Mouse (Mus musculus): ENCODE results near the gene Mgat1.
"Not testable (repeated sequence)": the region's sequence is repeated elsewhere in the genome, so short reads cannot be mapped to it uniquely, and the experiment has no call there.

The Mgat1 gene

DNA sequence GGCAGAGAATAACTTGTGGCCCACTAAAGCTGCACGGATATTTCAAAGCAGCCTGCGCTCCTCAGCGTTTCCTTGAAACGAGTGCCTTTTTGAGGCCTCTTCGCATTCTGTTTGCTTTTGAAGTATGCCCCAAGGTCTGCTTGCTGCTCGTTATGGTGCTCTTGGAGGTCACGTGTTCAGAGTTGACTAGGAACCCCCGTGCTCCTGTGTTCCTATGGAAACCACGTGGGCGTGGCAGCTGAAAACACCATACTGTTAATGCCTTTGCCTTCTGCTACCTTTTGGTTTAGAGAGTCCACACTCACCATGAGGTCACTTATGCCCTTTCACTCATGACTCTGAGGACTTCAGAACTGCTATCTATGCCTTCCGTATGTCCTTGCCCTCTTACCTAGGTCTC lies 20.6 kb downstream of the Mgat1 start:
- DNase-seq (ENCODE audit: low spot score), result no peak

DNA sequence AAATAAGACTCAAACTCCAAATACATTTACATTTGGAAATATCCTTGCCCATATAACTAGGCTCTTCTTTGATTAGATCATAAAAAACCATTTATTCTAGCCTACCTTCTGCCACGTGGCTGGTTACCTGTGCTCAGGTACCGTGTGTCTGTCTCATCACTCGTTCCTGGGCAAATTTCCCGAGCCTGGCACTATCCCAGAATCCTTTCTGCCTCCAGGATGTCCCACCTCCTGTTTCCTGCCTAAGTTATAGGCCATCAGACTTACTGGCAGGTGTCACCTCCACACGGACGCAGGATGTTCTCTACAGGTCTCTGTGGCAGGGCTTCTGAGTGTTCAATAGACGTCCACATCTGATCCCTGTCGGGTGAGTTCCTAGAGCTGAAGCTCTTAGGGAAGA lies 21.1 kb downstream of the Mgat1 start:
- DNase-seq (ENCODE audit: low spot score), result no peak

DNA sequence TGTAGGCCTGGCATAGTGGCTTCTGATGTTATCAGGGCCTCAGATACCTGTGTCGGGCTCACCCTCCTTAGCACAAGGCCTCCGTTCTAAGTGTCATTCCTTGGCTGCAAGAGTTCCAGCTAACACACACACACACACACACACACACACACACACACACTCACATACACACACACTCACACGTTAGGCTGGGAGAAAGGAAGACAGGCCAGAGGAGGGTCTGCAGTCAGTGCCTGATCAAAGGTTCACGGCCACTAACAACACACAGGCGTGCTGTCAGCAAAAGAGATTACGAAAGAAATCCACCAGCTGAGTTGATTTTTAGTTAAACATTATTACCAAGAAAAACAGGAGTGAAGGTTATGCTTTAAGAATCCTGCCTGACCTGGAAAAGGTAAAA lies 22.7 kb downstream of the Mgat1 start:
- DNase-seq (ENCODE audit: low spot score), result no peak

DNA sequence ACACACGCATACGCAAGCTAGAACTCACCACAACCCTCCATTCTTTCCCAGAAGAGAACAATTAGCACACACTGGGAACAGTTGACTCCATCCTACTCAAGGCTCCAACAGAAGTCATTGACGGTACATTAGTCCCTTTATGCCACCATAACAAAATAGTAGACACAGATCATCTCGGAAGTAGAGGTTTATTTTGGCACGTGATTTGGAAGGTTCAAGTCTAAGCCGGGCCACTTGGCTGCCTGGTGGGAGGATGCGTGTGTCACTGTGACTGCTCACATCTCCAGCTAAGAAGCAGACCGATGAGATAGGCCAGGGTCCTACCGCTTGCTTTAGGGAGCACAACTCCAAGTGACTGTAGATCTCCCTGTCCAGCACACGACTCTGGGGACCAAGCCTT lies 23.3 kb downstream of the Mgat1 start:
- DNase-seq (ENCODE audit: low spot score), result no peak

DNA sequence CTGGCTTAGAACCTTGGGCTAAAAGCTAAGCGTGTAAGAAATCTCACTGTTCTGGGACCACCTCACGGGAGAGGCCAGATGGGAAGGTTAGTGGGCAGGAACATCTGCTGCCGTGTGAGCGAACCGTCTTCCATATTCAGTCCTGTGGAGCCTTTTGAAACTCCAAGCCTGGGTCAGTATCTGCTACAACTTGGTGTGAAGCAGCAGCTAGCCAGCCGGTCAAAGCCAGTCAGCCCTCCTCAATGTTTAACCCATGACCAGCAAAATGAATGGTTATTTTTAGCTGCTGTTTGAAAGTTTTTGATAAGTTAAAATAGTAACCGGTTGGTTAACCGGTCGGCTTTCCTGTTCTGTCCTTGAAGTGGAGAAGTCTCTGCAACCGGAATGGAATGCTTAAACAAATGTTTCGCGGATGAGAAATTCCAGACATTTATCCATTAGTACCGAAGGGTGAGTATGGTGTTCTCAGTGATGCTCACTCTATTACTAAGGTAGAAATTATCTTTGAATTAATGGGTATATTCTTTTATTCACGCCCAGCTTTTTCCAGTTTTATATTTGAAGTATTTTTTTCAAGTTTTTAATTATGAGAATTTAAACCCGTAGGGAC lies 24.1 kb downstream of the Mgat1 start:
- no peak for DNase-seq (ENCODE audit: low spot score)

DNA sequence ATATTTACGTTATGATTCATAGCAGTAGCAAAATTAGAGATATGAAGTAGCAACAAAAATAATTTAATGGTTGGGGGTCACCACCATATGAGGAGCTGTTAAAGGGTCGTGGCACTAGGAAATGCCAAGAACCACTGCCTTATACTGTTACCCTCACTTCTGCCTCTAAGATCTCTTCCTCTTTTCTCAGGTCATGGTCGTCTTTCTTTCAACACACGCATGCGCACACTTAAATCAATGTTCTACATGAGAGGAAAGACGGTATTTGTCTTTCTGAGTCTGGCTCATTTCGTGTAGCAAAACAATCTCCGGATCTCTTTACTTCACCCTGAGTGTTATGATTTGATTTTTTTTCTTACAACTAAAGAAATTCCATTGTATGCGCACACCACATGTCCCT lies 25.8 kb downstream of the Mgat1 start:
- DNase-seq (ENCODE audit: low spot score), result no peak

DNA sequence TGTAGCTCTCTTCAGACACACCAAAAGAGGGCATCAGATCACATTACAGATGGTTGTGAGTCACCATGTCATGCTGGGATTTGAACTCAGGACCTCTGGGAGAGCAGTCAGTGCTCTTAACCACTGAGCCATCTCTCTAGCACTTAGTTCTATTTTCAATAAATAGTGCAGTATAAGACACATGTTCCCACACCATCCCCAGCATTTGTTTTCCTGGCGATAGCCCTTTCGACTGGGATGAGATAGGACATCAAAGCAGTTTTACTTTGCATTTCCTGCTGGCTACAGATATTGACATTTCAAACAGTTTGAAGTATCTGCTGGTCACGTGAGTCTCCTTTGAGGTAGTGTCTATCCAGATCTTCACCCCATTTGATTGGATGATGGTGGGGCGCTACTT lies 26.4 kb downstream of the Mgat1 start:
- DNase-seq (ENCODE audit: low spot score), result no peak

DNA sequence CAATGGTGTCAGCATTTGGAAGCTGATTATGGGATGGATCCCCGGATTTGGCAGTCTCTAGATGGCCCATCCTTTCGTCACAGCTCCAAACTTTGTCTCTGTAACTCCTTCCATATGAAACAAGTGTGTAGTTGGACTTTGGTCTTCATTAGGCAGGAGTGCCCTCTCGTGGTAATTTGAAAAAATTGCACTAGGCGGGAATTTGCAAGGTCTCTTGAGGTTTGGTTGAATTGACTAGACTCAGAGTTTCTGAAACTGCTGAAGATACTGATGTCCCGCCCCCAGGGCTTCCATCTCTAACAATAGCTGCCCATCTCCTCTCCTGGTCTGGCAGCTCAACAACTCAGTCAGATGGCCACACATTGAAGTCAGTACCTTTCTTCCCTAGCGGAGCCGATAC lies 27.3 kb downstream of the Mgat1 start:
- peak; percentile 58 for DNase-seq (ENCODE audit: low spot score)

DNA sequence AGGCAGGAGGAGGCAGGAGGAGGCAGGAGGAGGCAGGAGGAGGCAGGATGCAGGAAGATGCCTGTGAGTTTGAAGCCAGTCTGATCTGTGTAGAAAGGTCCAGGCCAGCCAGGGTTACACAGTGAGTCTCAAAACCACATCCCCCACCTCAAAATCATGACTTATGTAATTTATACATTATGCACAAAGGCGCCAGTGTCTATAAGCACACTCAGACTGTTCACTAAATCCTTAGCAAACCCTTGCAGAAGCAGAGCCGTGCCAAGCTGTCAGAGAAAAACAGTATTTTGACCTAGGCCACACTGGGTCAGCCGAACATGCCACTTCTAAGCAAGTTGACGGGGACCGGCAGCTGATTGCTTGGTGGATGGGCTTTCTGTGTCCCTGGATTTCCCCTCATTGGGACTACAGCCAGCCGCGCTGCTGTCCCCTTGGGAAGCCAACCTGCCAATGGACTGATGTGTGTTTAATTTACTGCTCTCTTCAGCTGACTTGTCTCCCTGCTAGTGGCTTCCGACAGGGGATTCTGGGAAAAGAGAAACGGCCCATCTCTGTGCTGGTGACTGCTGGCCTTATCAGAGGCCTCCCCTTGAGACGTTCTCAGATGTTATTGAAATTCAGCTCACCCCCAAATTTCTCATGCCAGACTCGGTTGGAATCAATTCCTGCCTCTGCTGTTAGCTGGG lies 30.0 kb downstream of the Mgat1 start:
- DNase-seq (ENCODE audit: low spot score), result no peak

DNA sequence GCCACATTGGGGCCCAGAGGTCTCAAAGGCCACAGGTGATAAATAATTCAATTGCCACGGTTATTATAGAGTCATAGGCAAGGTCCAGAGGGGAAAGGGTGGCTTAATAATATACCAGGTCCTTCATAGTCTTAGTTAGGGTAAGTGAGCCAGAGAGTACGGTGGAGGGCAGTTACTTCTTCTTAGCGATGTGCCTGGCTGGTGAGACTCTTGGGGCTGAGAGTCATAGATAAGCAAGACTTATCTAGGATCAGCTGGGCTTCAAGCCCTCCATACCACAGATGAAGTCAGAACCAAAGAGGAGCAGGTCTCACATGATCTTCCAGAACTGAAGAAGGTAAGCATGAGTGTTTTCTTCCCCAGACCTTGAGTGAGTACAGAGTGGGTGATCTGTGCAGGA lies 34.2 kb downstream of the Mgat1 start, which contains the start of gene Olfr1393:
Gene Olfr1393, plus strand, starts transcription at position 83 of the 400 bp plus-strand sequence.
- DNase-seq (ENCODE audit: low spot score), result no peak

DNA sequence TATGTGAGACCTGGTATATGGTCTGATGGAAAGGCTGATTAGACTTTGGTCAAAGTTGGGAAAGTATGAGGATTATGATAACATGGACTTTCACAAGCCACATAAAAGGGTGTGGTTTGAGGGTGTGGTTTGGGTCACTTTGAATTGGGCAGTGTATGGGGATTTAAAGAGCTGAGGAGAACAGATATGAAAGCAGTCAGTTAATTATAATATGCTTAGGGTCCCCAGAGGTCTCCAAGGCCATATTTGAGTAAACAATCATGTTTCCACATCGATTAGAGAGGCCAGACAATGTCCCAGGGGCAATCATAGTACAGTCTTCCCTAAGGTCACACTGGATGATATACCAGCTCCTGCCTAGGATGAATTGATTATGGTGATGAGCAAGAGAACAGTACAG lies 41.0 kb downstream of the Mgat1 start, which contains the start of gene Olfr1392:
Gene Olfr1392, plus strand, starts transcription at position 301 of the 400 bp plus-strand sequence.
- DNase-seq (ENCODE audit: low spot score), result not testable (repeated sequence)

DNA sequence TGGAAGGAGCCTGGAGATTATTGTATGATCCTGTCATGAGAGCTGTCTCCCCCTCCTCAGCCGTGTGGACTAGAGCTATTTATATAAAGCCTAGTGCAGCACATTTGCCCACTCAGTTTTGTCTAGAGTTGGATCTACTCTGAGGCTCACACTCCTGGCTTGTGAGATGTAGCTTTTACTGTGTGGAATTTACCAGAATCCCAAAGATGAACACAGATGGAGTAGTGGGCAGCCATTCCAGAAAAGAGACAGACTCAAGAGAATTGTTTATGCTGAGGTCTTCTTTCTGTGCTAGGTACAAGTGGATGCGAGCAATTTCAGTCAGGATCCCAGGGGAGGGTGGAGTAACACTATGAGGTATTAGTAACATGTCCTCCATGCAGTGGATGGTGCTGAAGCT lies 43.3 kb downstream of the Mgat1 start:
- DNase-seq (ENCODE audit: low spot score), result no peak

DNA sequence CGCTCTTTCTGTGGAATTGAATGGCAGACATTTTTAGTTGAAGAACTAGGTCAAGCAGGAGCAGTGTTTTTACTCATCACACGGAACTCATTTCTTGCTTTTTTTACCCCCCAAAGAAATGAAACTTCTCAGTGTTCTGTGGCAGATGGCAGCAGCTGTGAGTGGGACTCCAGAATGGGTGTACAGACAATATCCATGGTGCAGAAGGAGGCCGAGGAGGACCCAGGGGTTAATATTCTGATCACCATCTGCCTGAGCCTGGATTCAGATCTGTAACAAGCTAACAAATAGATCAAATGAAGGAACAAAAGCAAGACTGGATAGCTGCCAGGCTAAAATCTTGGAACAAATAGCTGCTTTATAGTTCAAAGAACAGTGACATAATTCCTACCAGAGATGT lies 48.8 kb downstream of the Mgat1 start:
- DNase-seq (ENCODE audit: low spot score), result no peak

DNA sequence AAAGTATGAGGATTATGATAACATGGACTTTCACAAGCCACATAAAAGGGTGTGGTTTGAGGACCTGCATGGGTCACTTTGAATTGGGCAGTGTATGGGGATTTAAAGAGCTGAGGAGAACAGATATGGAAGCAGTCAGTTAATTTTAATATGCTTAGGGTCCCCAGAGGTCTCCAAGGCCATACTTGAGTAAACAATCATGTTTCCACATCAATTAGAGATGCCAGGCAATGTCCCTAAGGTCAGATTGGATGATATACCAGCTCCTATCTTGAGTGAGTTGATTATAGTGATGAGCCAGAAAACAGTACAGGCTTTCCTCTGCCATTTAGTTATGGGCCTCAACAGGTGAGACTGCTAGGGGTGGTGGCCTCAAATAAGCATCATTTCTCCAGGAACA lies 60.5 kb downstream of the Mgat1 start, which contains the start of gene Olfr10:
Gene Olfr10, plus strand, starts transcription at position 301 of the 400 bp plus-strand sequence.
- DNase-seq (ENCODE audit: low spot score), result no peak

DNA sequence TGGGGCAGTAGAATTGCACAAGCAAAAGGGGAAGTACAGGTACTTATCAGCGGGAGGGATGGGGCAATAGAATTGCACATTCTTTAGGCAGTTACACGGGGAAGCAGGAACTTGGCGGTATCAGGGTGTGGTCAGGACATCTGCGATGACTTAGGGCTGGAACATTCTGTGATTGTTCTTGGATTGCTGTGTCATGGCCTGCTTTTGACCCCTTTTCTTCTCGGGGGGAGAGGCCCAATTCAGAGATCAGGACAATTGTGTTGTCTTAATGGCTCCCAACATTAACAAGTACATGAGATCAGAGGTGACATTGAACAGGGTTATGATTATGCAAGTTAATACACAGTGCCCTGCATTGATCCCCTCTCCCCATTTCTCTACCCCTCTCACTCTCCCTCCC lies 64.6 kb downstream of the Mgat1 start:
- DNase-seq (ENCODE audit: low spot score), result not testable (repeated sequence)

All from lung, postnatal 25 days (tissue).